Mouse (Mus musculus) layer of hippocampus, adult 8-10 months (tissue): Measurements from ENCODE around the gene Ghr. TPM values are rescaled to one million over a fixed set of nuclear protein-coding genes. Genes with fewer than 3 reads are reported as not detected.

Source experiments
- DNase-seq, 2 experiments: peaks; one replicate each; pipeline ENCODE4 v3.0.0; 2022; ENCODE audit warnings: low spot score in 2 of 2
- total RNA-seq, 4 experiments: library from RNA; stranded (reverse); gene quantifications; 2 replicates each; pipeline ENCODE4 v1.2.4; 2022

Gene Ghr
- total RNA-seq, 4 experiments from 2014 or later = 10.4 to 16.4 (median 13.4) TPM

GRCm38 (mm10) chr15:3389011-3389410 is 194.3 kb downstream of the Ghr start:
- no peak for DNase-seq

- DNase-seq = no peak
These were observed 194.8 kb downstream of the Ghr start for GRCm38 (mm10) chr15:3388485-3388884.

GRCm38 (mm10) chr15:3383788-3384187 is 199.5 kb downstream of the Ghr start:
- DNase-seq = no peak

GRCm38 (mm10) chr15:3381413-3381812 is 201.9 kb downstream of the Ghr start:
- no peak for DNase-seq

- no peak for DNase-seq
These were observed 214.9 kb downstream of the Ghr start for GRCm38 (mm10) chr15:3368261-3368832.

- no peak for DNase-seq
These were observed 227.1 kb downstream of the Ghr start for GRCm38 (mm10) chr15:3356073-3356766.

- DNase-seq = no peak
These were observed 229.6 kb downstream of the Ghr start for GRCm38 (mm10) chr15:3353696-3354095.

- DNase-seq = no peak
These were observed 233.8 kb downstream of the Ghr start for GRCm38 (mm10) chr15:3349306-3350064.

GRCm38 (mm10) chr15:3346682-3347081 is 236.6 kb downstream of the Ghr start:
- DNase-seq = no peak

GRCm38 (mm10) chr15:3344555-3344954 is 238.7 kb downstream of the Ghr start:
- DNase-seq = peak; percentile 48 to 56

GRCm38 (mm10) chr15:3341806-3342582 is 241.3 kb downstream of the Ghr start:
- no peak for DNase-seq

GRCm38 (mm10) chr15:3339847-3340246 is 243.4 kb downstream of the Ghr start:
- DNase-seq = no peak

GRCm38 (mm10) chr15:3332517-3332916 is 250.8 kb downstream of the Ghr start:
- DNase-seq = no peak

GRCm38 (mm10) chr15:3331813-3332212 is 251.5 kb downstream of the Ghr start:
- DNase-seq = no peak

- no peak for DNase-seq
These were observed 253.0 kb downstream of the Ghr start for GRCm38 (mm10) chr15:3330291-3330690.

- no peak for DNase-seq
These were observed 260.3 kb downstream of the Ghr start for GRCm38 (mm10) chr15:3323041-3323440.

GRCm38 (mm10) chr15:3319929-3320328 is 263.4 kb downstream of the Ghr start:
- DNase-seq = no peak

- DNase-seq = no peak
These were observed 266.7 kb downstream of the Ghr start for GRCm38 (mm10) chr15:3316617-3317016.

GRCm38 (mm10) chr15:3312937-3313336 is 270.4 kb downstream of the Ghr start:
- peak in 1 of 2 experiments; percentile 7 for DNase-seq

- no peak for DNase-seq
These were observed 273.4 kb downstream of the Ghr start for GRCm38 (mm10) chr15:3309856-3310255.

- DNase-seq = no peak
These were observed 279.9 kb downstream of the Ghr start, which contains the start of gene Ccdc152 for GRCm38 (mm10) chr15:3303426-3303825. TSS of gene Ccdc152 (minus strand) at chr15:3303526.
